Mouse (Mus musculus) retina, postnatal 1 day (tissue): ENCODE measurements at regions not wholly inside any gene's neighbourhood (a gene's known extent, or its start where the extent isn't known, plus 50 kb on each side); places are given as distances from the start of the nearest gene placed in this dataset.

Experiments
- DNase-seq: peaks from one replicate; pipeline ENCODE4 v3.0.0-alpha.2; 2012

DNA sequence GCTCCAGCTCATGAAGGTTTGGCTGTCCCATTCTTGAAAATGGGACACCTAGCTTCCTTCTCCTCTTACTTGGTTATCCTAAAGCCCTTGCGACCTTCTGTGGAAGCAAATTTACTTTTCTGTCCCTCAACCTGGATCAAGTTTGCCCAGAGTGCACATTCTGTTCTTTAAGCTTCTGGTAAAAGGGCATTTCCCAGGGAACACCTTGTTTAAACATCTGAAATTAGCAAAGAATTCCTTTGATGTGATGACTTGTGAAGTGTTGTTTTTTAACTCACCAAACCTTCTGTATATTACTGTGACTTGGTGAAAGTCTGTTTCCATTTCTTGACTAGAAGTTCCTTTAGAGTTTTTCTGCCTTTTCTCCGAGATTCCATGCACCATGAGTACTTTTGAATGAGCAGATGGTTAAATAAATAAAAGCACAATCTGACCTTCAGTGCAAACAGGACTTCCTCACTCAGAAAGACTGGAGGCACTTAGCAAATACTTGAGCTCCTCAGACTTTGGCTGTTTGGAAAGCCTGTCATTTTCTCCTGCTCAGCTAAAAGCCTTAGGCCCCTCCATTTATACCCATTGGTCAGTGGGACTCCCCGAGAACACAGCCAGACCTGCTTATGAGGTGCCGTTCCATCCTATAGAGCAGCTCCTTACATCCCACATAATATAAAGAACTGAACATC lies 69.3 kb upstream of the Rprm start:
- no peak for DNase-seq

DNA sequence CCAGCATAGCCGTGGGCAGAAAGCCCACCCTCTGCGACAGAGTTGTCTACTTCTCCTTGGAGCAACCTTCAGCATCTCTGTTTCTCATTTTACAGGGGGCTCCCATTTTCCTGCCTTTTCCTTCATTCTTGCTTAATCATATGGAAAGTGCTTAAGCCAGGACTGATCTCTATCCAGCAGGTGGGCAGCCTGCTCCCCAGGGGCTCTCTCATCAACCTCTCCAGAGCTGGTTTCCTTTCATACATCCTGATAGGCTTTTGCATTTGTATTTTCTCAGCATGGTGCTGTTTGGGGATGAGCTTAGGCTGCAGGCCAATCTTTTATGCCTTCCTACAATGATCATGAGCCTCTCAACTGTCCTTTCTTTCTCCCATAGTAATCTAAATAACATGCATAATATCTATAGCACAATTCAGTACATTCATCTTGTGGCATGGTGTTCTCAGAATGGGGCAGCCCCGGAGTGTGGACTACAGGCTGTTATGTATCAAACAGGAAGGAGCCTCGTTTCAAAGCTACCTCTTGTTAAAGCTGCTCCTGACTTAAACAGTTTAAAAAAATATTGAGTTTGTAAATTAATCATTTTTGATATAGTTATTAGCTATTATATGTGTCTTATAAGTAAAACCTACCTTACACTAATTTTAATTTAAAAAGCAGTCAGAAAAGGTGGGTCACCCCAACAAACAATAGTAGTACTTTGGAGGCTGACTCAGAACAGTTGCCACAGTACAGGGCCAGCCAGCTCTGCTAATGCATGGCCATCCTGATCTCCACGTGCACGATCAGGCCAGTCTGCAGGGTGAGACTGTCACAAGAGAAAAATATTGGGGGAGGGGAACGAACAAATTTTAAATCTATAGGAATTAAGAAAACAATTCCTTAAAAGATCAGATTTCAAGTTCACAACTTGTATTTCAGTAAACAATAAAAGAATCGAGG lies 73.6 kb upstream of the Rprm start:
- DNase-seq: no peak

DNA sequence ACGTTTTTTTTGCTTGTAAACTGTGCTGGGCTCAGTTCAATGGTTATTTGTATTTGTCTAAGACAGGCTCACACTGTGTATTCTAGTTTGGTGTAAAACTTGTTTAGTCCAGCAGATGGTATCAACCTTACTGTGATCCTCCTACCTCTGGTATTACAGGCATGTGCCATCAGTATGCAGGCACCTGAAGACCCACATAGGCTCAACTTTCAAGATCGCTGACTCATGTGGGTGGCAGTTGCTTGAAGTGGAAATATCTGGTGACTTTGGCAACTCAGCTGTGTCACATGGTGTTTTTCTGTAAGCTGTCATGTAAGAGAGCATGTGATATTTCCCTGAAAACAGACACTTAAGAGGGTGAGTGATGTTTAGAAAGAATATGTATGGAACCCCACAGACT lies 92.2 kb upstream of the Rprm start:
- DNase-seq: no peak

DNA sequence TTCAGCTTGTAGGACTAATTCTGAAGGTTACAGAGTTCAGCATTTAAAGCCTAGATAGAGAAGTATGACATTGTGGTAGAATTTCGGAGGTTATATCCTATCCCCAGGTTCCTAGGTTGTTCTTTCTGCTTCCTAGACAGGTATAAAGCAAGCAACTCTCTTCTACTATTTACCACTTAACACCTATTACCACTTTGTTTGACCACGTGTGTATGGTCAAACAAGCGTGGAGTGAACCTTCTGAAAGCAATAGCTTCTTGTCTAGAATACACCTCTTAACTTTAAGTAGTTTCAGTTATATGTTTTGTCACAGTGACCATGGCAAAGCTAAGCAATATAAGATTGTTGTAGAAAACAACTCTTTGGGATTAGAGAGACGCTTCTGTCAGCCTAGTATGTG lies 105.5 kb upstream of the Rprm start:
- no peak for DNase-seq

DNA sequence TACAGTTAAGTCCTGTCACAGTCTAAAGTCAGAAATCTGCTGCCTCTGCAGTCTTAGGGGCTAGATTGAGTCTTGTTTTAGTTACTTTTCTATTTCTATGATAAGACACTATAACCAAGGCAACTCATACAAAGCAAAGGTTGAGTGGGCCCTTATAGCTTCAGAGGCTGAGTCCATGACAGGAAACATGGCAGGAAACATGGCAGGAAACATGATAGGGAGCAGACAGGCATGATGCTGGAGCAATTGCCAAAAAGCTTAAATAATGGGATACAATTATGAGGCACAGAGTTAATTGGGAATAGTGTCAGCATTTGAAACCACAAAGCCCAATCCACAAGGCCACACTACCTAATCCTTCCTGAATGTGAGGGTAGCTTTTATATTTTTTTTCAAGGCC lies 113.0 kb upstream of the Rprm start:
- no peak for DNase-seq

DNA sequence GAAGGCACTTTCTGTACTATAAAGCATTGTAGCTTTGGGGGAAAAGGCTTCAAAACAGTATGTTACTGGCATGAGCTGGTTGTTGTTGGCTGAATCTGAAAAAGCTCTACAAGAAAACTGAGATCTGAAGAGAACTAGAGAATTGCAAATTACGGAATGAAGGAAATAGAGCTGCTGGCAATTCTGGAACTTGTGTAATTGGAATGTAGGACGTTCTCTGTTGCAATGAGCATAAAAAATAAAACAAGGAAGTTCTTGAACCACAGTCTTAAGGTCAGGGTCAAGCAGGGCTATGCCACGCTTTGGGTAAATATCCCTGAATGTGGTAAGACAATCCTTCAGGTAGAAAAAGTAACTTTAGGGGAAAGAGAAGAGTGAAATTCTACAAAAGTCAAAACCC lies 130.2 kb upstream of the Rprm start:
- no peak for DNase-seq

DNA sequence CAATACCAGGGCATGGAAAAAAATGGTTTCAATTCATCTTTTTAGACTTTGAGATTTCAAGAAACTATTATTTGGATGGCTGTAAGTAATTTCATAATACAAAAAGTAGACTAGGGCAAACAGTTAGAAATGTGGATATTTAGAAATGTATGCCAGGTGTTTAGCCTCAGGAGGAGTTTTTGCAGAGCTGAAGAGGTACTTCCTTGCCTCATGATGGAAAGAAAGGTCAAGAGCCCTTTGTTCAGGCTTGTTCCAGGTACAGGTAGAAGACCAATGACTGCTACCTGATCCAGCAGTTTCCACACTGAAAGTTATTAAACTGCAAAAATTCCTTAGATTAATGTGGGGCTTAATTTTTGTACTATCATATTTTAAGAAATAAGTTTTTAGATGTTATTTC lies 143.3 kb upstream of the Rprm start:
- DNase-seq: no peak

DNA sequence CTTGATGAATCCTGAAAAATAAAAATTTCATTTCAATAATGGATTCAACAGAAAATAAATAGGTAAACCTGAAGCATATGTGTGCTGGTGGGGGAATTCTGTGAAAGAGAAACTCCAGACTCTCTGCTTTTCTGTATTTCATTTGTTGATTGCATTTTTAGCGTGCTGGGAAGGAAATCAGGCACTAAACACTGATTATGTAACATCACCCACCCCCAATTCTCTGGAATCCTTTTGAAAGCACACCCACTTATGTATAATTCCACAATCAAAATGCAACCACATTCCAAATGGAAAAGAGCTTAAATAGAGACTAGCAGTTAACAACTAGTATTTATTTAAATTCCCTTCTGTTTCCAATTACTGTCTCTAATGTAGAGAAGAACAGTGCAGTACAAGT lies 143.7 kb upstream of the Rprm start:
- no peak for DNase-seq

DNA sequence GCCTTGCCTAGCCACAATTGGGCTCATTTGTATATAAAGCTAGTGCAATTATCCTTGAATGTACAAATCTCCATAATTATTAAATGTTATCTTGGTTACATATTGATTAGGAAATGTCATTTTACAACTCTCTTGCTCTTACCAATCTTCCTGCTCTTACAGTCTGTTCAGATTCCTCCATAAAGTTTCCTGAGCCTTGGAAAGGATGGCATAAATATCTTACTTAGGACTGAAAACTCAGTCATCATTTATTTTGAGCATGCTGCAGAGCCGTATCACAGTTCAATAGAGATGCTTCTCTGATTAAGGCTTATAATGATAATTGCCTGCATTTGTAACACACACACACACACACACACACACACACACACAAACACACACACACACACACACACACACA lies 151.4 kb upstream of the Rprm start:
- DNase-seq: no peak

DNA sequence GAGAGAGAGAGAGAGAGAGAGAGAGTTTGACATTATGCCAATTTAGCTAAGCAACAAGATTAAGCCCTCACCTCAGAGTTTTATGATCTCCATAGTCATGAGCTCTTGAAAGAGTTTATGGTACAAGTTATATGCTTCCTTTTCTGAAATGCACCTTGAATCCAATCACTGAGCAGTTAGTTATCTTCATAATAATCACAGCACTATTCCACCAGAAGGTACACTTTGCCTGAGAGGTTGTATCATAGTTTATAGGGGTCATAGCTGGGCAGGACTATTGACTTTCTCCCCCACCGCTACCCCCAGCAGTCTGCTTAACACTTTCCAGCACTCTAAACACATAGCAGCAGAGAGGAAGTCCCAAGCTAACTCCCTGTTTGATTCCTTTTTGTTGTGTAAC lies 151.8 kb upstream of the Rprm start:
- DNase-seq: no peak

DNA sequence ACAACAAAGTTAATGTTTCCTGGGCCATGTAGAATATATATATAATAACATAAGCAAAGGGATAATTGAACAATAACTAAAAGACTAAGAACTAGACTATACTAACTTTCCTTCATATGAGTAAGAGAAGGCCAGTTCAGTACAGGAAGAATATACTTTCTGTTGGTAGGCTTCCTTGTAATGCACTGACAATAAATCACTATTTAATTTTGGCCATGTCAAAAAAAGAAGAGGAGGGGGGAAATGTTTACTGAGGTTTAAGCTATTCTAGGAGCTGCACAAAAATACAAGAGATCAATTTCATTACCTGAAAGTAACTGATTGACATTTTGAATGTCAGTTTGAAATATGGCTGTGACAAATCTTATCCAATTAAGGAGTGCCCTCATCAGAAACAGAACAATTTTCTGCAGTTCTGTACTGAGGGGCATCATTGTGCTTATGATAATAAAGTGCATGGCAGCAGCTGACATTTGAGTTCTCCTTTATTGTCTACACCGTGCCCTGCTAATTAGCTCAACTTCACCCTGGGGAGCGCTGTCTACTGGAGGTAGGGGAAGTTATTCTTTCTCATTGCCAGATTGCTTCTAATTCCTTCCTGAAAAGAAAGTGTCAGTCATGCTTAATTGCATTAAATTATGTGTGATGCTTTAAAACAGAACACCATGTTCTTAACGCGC lies 171.2 kb upstream of the Galnt13 start:
- peak; percentile 45 for DNase-seq

DNA sequence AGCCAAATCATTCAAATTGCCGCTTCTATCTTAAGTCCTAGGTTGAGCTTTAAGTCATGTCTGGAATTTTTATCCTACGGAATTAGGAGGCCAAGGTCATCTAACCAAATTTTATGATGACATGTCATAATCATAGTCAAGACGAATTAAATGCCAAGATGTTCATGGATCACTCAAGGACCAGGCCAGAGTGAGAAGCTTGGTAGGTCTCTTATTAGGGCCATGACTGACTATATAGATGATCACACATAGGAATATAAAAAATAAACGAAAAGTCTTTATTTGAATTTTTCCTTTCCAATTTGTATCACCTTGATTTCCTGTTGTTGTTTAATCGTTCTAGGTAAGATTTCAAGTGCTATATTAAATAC lies 170.7 kb upstream of the Galnt13 start:
- DNase-seq: no peak

DNA sequence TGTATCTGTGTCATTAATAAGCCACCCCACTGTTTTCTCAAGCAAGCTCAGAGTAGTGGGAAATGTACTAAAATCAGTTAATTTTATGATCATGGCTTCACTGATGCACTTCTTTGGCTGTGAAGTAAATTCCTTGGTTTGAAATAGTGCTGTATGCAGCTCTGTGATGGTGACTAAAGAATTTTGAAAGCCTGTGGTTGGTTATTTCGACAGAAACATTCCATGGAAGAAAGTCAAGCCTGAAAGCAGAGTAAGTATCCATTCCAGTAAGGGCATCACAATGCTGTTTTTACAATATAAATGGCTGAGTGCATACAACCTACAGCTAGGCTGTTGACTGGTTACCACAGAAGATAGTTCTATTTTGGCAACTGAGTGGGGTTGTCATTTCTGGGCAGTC lies 154.2 kb upstream of the Galnt13 start:
- DNase-seq: no peak

DNA sequence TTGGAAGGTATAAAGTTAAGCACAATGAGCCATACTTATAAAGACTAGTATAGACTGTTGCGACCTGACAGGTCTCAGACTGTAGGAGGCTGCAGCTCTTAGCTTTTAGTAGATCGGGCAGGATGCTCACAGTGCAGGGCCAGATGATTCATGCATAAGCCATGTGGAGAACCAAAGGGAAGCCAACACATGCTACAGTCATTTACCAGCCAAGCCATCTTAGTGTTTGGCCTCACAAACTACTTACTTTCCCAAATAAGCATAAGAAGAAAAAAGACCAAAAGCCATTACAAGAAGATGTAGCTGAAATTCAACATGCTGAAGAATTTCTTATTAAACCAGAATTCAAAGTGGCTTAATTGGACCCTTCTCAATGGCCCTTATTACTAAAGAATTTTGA lies 152.2 kb upstream of the Galnt13 start:
- DNase-seq: no peak

DNA sequence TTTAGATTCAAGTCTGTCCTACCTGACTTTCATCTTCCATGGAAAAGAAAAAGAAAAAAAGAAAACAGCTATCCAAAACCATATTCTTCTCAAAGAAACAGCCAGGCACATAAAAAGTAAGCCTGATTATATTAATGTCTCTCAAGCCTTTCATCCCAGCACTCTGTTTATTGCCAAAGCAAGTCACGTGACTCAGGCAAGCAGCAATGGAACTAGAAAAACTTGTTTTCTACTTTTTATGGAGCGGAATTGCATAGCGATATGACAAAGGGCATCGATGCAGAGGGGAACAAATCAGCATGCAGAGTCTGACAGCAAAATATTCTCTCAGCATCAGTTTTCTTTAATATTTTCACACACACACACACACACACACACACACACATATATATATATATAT lies 130.6 kb upstream of the Galnt13 start:
- no peak for DNase-seq

DNA sequence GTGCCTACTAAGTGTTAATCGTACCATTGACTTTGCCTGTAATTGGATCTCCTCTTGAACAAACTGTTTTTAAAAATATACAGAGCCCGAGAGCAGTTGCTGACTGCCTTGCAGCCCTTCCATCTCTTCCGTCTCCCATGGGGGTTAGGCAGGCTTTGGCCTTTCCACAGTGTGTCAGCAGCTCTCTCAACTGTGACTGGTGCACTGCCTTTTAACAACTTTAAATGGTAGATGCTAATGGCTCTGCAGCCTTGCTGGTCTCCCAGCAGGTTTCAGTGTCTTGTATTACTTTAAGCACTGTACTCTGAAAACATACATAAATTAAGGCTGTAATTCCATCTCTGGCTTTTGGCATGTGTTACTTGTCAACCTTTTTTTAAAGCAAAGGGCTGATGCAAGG lies 117.6 kb upstream of the Galnt13 start:
- DNase-seq: peak; percentile 12

DNA sequence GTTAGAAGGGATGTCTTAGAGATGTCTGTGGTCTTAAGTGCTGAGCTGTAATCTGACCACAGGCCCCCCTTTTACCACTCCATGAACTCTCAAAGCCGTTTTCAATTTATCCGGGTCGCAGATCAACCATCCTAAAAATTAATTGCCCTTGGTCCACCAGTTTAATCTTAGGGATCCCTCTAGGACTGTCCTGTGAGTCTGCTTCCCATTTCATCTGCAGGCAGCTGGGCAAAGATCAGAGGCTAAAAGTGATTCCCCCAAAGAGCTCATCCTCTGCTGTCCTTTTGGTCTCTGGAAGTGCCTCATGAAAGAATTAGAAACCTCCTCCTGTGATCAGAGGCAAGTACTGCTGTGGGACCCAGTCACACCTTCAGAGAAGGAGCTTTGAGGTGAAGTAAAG lies 69.2 kb upstream of the Galnt13 start:
- DNase-seq: no peak

DNA sequence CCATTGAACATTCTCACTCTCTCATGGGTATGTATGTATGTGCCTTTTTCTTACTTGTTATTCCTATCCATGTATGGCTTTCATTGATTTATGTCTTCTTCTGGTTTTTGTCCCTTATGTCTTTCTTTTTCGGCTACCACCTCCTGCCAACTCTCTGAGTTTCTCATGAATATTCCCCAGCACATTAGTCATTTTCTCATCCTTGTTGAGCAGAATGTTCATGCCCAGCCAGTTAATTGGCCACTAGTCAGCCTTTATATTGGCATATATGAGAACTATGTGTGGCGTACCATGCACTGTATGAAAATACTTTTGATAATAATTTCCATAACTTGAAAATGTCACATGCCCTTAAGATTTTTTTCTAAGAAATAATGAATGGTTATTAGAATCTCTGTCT lies 56.8 kb upstream of the Galnt13 start:
- DNase-seq: no peak
